9 mouse cellular contexts compared by ENCODE assay signal in genomic region chr2:165387370-165387769, GRCm38 (mm10). TPM values are rescaled to one million over a fixed set of nuclear protein-coding genes. Genes with fewer than 3 reads are reported as not detected.
DNase-seq lines count a peak whose midpoint lies in the region; ATAC-seq and TF ChIP-seq lines count a peak whose summit lies in the region.
"Had no signal": no experiment of that assay in that cellular context is flagged by ENCODE, and none has a peak within 500 bp of the region (broad histone marks: within the 10 kb centered on the region; RNA-seq: fewer than 3 reads in every experiment).

No protein-coding gene starts in this region.

- H3K4me2 ChIP-seq in kidney, embryonic 16.5 days (replicated peaks; ENCODE audit: low read depth, low read length) = peak overlapping the region; percentile 87
- peak overlapping the region; percentile 74 for H3K4me2 ChIP-seq in hindbrain, postnatal 0 days (ENCODE audit: low read depth, low read length)
- H3K4me2 ChIP-seq in myocyte (ENCODE audit: low read depth) = peak overlapping the region; percentile 79

- H3K4me1 ChIP-seq in kidney, embryonic 16.5 days (ENCODE audit: insufficient read depth, low read length) = peaks cover 8% of the 10 kb centered on the region
- H3K4me1 ChIP-seq in hindbrain, postnatal 0 days (ENCODE audit: insufficient read depth, low read length) = peaks cover 8% of the 10 kb centered on the region; the same call in 1 of the 2 replicates

- peaks cover 42% of the 10 kb centered on the region for H3K36me3 ChIP-seq in kidney, embryonic 16.5 days (ENCODE audit: insufficient read depth, low read length)
- H3K36me3 ChIP-seq in hindbrain, postnatal 0 days (ENCODE audit: insufficient read depth, low read length) = peaks cover 25% of the 10 kb centered on the region
- H3K36me3 ChIP-seq in myocyte (ENCODE audit: control insufficient read depth, insufficient read depth) = peaks cover 11% of the 10 kb centered on the region

- H3K9me3 ChIP-seq in kidney, embryonic 16.5 days (ENCODE audit: low read length) = peaks cover 3% of the 10 kb centered on the region; the same call in 1 of the 2 replicates
- H3K9me3 ChIP-seq in hindbrain, postnatal 0 days (ENCODE audit: low read length) = no peaks in the 10 kb centered on the region

- peak overlapping the region; percentile 90 for H3K4me3 ChIP-seq in kidney, embryonic 16.5 days (ENCODE audit: low read length)
- peak overlapping the region; percentile 75 for H3K4me3 ChIP-seq in hindbrain, postnatal 0 days (ENCODE audit: low read length)
- H3K4me3 ChIP-seq in myocyte = peak overlapping the region; percentile 50

- H3K27me3 ChIP-seq in kidney, embryonic 16.5 days (ENCODE audit: insufficient read depth, low read length) = no peaks in the 10 kb centered on the region
- H3K27me3 ChIP-seq in hindbrain, postnatal 0 days (ENCODE audit: insufficient read depth, low read length) = no peaks in the 10 kb centered on the region
- H3K27me3 ChIP-seq in myocyte (ENCODE audit: control insufficient read depth, insufficient read depth, insufficient read length) = no peaks in the 10 kb centered on the region

- no peak for ATAC-seq in kidney, embryonic 16.5 days (ENCODE audit: low FRiP score, low TSS enrichment)
- no peak for ATAC-seq in hindbrain, postnatal 0 days
- no peak for ATAC-seq in inflammation-experienced regulatory T-cells, adult 6 months

- TF ChIP-seq CTCF in hindbrain, postnatal 0 days (IDR thresholded peaks at IDR 0.05; ENCODE audit: low read depth) = no peak

- WGBS in kidney, embryonic 16.5 days = 3% methylated on average over 4 of the region's 4 CpGs
- 6% methylated on average over 4 of the region's 4 CpGs for WGBS in hindbrain, postnatal 0 days

- TF ChIP-seq POLR2A in myocyte (IDR thresholded peaks at IDR 0.05; ENCODE audit: insufficient read length, low read depth) = no peak

- H3K27ac ChIP-seq in kidney, embryonic 16.5 days (ENCODE audit: low read length) = peak overlapping the region; percentile 89
- H3K27ac ChIP-seq in hindbrain, postnatal 0 days = peak overlapping the region; percentile 95

- H3ac ChIP-seq in myocyte (ENCODE audit: control insufficient read depth, insufficient read length) = peak overlapping the region; percentile 50

- no peak for DNase-seq in kidney, postnatal 4 days
- DNase-seq in embryo, embryonic 11 days = peak; percentile 68
- peak; percentile 51 for DNase-seq in hindbrain, postnatal 0 days (ENCODE audit: low spot score)
- no peak for DNase-seq in thymus, postnatal 4 days
- DNase-seq in adrenal gland, postnatal 36 days = no peak

- peaks cover 8% of the 10 kb centered on the region for H3K79me2 ChIP-seq in myocyte (ENCODE audit: control insufficient read depth, insufficient read depth)

- H3K9ac ChIP-seq in kidney, embryonic 16.5 days (replicated peaks; ENCODE audit: low read length) = peak overlapping the region; percentile 96
- H3K9ac ChIP-seq in hindbrain, postnatal 0 days (replicated peaks; ENCODE audit: low read length) = peak overlapping the region; percentile 91

TF ChIP-seq in myocyte, 11 proteins besides CTCF, POLR2A, EP300 and RAD21:
- TF ChIP-seq REST (IDR thresholded peaks at IDR 0.05; ENCODE audit: insufficient read depth, insufficient read length) = no peak
- no peak for TF ChIP-seq POLR2AphosphoS2 (IDR thresholded peaks at IDR 0.05; ENCODE audit: insufficient read length, low read depth)
- no peak for TF ChIP-seq CEBPB (IDR thresholded peaks at IDR 0.05; ENCODE audit: insufficient read depth, poor library complexity, severe bottlenecking)

RNA-seq across cellular contexts. Expression of gene Zfp334, which starts 0.7 kb away (rescaled TPM):
- 8.7 and 8.9 TPM in 2 replicates for polyA plus RNA-seq in kidney, embryonic 16.5 days (2015; fragmentation: Nextera tagmentation; extraction: Ambion mirVana)
- total RNA-seq in hindbrain, postnatal 0 days (2014; rRNA removed) = 14.8 and 16.4 TPM in 2 replicates
- polyA plus RNA-seq in hindbrain, postnatal 0 days (2015; fragmentation: Nextera tagmentation; extraction: Ambion mirVana) = 3.7 and 3.9 TPM in 2 replicates
- polyA plus RNA-seq in myocyte (2012; fragmentation: generic; extraction: Trizol) = 1.5 TPM
- not detected for polyA plus RNA-seq in inflammation-experienced regulatory T-cells, adult 6 months (2017; shearing (Covaris generic))
- 1 to 10 TPM; 4.0 to 6.1 TPM for total RNA-seq in adrenal gland, postnatal 36 days (2021)
- total RNA-seq: granulocyte monocyte progenitor cell, adult 5-6 weeks had no signal

RNA-seq across cellular contexts. Expression of gene Ocstamp, which starts 12.8 kb away (rescaled TPM):
- polyA plus RNA-seq in kidney, embryonic 16.5 days (2015; fragmentation: Nextera tagmentation; extraction: Ambion mirVana) = not detected in 2 replicates
- total RNA-seq in hindbrain, postnatal 0 days (2014; rRNA removed) = 0.05 TPM in 1 of 2 replicates, not detected in the other
- polyA plus RNA-seq in hindbrain, postnatal 0 days (2015; fragmentation: Nextera tagmentation; extraction: Ambion mirVana) = 0.05 TPM in 1 of 2 replicates, not detected in the other
- polyA plus RNA-seq in myocyte (2012; fragmentation: generic; extraction: Trizol) = not detected
- polyA plus RNA-seq in inflammation-experienced regulatory T-cells, adult 6 months (2017; shearing (Covaris generic)) = not detected
- total RNA-seq in adrenal gland, postnatal 36 days (2021) = under 1 TPM in 1 of 2 experiments, not detected in 1; 0.26 TPM
- total RNA-seq: granulocyte monocyte progenitor cell, adult 5-6 weeks had no signal

RNA-seq across cellular contexts. Expression of gene Zfp663, which starts 18.8 kb away (rescaled TPM):
- 1.1 and 1.3 TPM in 2 replicates for polyA plus RNA-seq in kidney, embryonic 16.5 days (2015; fragmentation: Nextera tagmentation; extraction: Ambion mirVana)
- 0.47 and 3.8 TPM in 2 replicates for total RNA-seq in hindbrain, postnatal 0 days (2014; rRNA removed)
- 2.2 and 2.3 TPM in 2 replicates for polyA plus RNA-seq in hindbrain, postnatal 0 days (2015; fragmentation: Nextera tagmentation; extraction: Ambion mirVana)
- polyA plus RNA-seq in myocyte (2012; fragmentation: generic; extraction: Trizol) = not detected
- polyA plus RNA-seq in inflammation-experienced regulatory T-cells, adult 6 months (2017; shearing (Covaris generic)) = not detected
- total RNA-seq in adrenal gland, postnatal 36 days (2021) = not detected
- total RNA-seq: granulocyte monocyte progenitor cell, adult 5-6 weeks had no signal

Comparison
In these comparisons a context has a peak if more than half of its experiments do, and no peak if none do; other contexts are left out.
1. DNase-seq: peak in embryo, embryonic 11 days (single experiment) and hindbrain, postnatal 0 days (single experiment); none in kidney, postnatal 4 days (0 of 2), thymus, postnatal 4 days (single experiment) and adrenal gland, postnatal 36 days (0 of 2).
2. Peak in every context shown above with its lines, with median percentiles within 50 percentile points of each other: H3K4me2 ChIP-seq and H3K4me3 ChIP-seq.